Mouse (Mus musculus) spleen, adult 2 months (tissue): Measurements from ENCODE around the gene Gm28041. TPM values are rescaled to one million over a fixed set of nuclear protein-coding genes. Genes with fewer than 3 reads are reported as not detected.

ENCODE experiments used
- DNase-seq, 2 experiments: peaks; one replicate each; pipeline versions ENCODE4 v3.0.0 to v3.0.0-alpha.2; 2012 to 2021; ENCODE audit warnings: low spot score in 2 of 2, low read depth in 1 of 2
- H3K27ac ChIP-seq: fragments of 200-500 bp; 2 replicates; pipeline ENCODE4 v1.5.1; 2012; ENCODE audit warnings: low read length, inconsistent platforms; ENCODE audit not compliant: insufficient read depth
- H3K27me3 ChIP-seq: fragments of 200-500 bp; 2 replicates; pipeline ENCODE4 v1.6.1; 2012; ENCODE audit warnings: mild to moderate bottlenecking, moderate library complexity, low read length, inconsistent platforms; ENCODE audit not compliant: control insufficient read depth, insufficient read depth
- H3K36me3 ChIP-seq: fragments of 200-500 bp; 2 replicates; pipeline ENCODE4 v1.6.1; 2012; ENCODE audit warnings: mild to moderate bottlenecking, low read length, inconsistent platforms; ENCODE audit not compliant: control insufficient read depth, insufficient read depth
- H3K4me1 ChIP-seq: fragments of 200-500 bp; 2 replicates; pipeline ENCODE4 v1.6.1; 2011; ENCODE audit warnings: inconsistent platforms; ENCODE audit not compliant: control insufficient read depth, insufficient read depth, insufficient read length
- H3K4me3 ChIP-seq: fragments of 200-500 bp; 2 replicates; pipeline ENCODE4 v1.5.1; 2011; ENCODE audit warnings: mild to moderate bottlenecking, inconsistent platforms; ENCODE audit not compliant: insufficient read depth, insufficient read length; ENCODE audit errors: extremely low read depth
- CTCF ChIP-seq: fragments of 200-500 bp; IDR thresholded peaks from 2 replicates; pipeline ENCODE4 v1.5.1; 2011; ENCODE audit warnings: mild to moderate bottlenecking, inconsistent platforms; ENCODE audit not compliant: insufficient read depth, insufficient read length, insufficient replicate concordance; ENCODE audit errors: extremely low read depth
- POLR2A ChIP-seq: fragments of 200-500 bp; IDR thresholded peaks from 2 replicates; pipeline ENCODE4 v1.6.1; 2011; ENCODE audit warnings: low read depth, low read length, inconsistent platforms
- WGBS: fragments of 180-500 bp; shearing (Covaris S2); methylation state at CpG from one replicate; pipeline ENCODE4 v1.1.7; 2018; 5-methylcytosine and 5-hydroxymethylcytosine counted together
- polyA plus RNA-seq: library from polyadenylated mRNA; depleted of rRNA; stranded (reverse); fragments of >200 nt; gene quantifications from 2 replicates; pipeline ENCODE4 v1.2.3, GENCODE M21; 2012; rRNA removed

The Gm28041 gene
- polyA plus RNA-seq, 1 experiment: 0.20 TPM

GRCm38 (mm10) chr13:67306718-67307117 is 68.8 kb downstream of the Gm28041 start:
- no peak for TF ChIP-seq POLR2A
- TF ChIP-seq CTCF: no peak
- Histone ChIP-seq H3K27ac (no peak overlapping the region), H3K36me3 (no peaks in the 10 kb centered on the region), H3K4me1 (no peaks in the 10 kb centered on the region), H3K27me3 (no peaks in the 10 kb centered on the region), H3K4me3 (peak overlapping the region; percentile 83; the same call in 1 of the 2 replicates)
- 14% methylated on average over 5 of the region's 5 CpGs for WGBS
- no peak for DNase-seq

GRCm38 (mm10) chr13:67305822-67306672 is 69.5 kb downstream of the Gm28041 start, which contains the start of gene Zfp457:
Zfp457 (minus strand) TSS chr13:67306485.
- DNase-seq: peak; percentile 78 to 83
- Histone ChIP-seq H3K4me3 (peak within 1 kb of the TSS; percentile 83), H3K27ac (peak within 1 kb of the TSS; percentile 59), H3K27me3 (no peaks in the 10 kb centered on the region), H3K4me1 (no peaks in the 10 kb centered on the region), H3K36me3 (no peaks in the 10 kb centered on the region)
- TF ChIP-seq POLR2A (peak; percentile 69), CTCF (no peak)
- 7% methylated on average over 16 of the region's 16 CpGs for WGBS

Other genes with a start within 250 kb of the Gm28041 start
- 1.0 and 1.8 TPM in 2 replicates for gene Rsl1, start 202.6 kb downstream of the Gm28041 start, polyA plus RNA-seq
- 0.19 and 0.25 TPM in 2 replicates for gene Zfp455, start 181.2 kb downstream of the Gm28041 start, polyA plus RNA-seq
- 0.41 TPM in 2 replicates for gene Zfp458, start 97.3 kb downstream of the Gm28041 start, polyA plus RNA-seq
- gene Zfp457, start 69.2 kb downstream of the Gm28041 start, polyA plus RNA-seq: 0.90 and 1.1 TPM in 2 replicates
- 0.62 and 0.77 TPM in 2 replicates for gene Zfp595, start 43.2 kb downstream of the Gm28041 start, polyA plus RNA-seq
- not detected in 2 replicates for gene Gm28044, start 15.2 kb downstream of the Gm28041 start, polyA plus RNA-seq
- gene Zfp953, start 15.1 kb downstream of the Gm28041 start, polyA plus RNA-seq: 0.14 and 0.32 TPM in 2 replicates
- 0.19 and 0.30 TPM in 2 replicates for gene Zfp456, start 77 bp upstream of the Gm28041 start, polyA plus RNA-seq
- gene Zfp429, start 24.1 kb upstream of the Gm28041 start, polyA plus RNA-seq: 2.7 and 2.9 TPM in 2 replicates
- 0.23 and 0.33 TPM in 2 replicates for gene Zfp459, start 45.7 kb upstream of the Gm28041 start, polyA plus RNA-seq
- gene Zfp874a, start 75.9 kb upstream of the Gm28041 start, polyA plus RNA-seq: 0.40 and 1.3 TPM in 2 replicates
- 1.9 and 2.8 TPM in 2 replicates for gene Zfp874b, start 108.5 kb upstream of the Gm28041 start, polyA plus RNA-seq
- gene Zfp58, start 124.8 kb upstream of the Gm28041 start, polyA plus RNA-seq: 0.48 and 0.62 TPM in 2 replicates
- gene Gm26965, start 150.4 kb upstream of the Gm28041 start, polyA plus RNA-seq: not detected in 2 replicates
- 8.4 and 13.3 TPM in 2 replicates for gene Zfp87, start 150.4 kb upstream of the Gm28041 start, polyA plus RNA-seq
- gene Zfp748, start 178.1 kb upstream of the Gm28041 start, polyA plus RNA-seq: 1.8 and 1.9 TPM in 2 replicates
- 0.29 and 0.33 TPM in 2 replicates for gene Zfp729b, start 234.0 kb upstream of the Gm28041 start, polyA plus RNA-seq